Mouse (Mus musculus) thymus, adult 18-20 months (tissue): Measurements from ENCODE around the gene Psma7.
A peak's percentile ranks its signal among the peaks of the same experiment; 100 is the strongest.

Source experiments
- DNase-seq, 2 experiments: peaks; one replicate each; pipeline ENCODE4 v3.0.0; 2022; ENCODE audit warnings: mixed read lengths in 2 of 2

Gene Psma7

DNA sequence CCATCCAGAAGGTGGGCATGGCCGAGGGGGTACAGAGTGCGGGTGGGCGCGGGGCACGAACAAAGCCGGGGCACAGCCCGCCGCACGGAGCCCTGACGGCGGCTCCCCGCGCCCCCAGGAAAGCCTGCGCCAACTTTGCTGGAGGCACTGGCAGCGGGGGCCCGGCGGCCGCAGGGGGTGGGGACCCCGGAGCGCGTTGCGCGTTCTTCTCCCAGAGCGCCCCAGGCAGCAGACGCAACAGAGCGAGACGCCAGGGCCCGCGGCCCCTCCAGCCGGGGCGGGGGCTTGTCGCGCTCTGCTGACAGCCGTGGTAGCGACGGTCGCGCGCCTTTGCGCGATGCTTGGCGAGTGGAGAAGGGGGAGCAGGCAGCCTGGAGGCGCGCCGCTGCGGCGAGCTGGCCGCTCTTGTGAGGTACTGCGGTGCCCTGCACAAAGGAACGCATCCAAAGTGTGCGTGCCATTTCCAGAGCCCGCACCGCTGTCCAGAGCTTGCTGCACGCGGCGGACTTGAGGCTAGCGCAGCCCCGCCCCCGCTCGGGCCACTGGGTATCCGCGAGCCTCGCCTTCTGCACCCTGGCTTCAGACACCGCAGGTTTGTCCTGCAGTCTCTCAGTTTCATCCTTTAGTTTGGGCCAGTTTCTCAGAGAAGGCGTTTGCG, 754 bp upstream of the Psma7 start:
- peak; percentile 53 to 66 for DNase-seq

DNA sequence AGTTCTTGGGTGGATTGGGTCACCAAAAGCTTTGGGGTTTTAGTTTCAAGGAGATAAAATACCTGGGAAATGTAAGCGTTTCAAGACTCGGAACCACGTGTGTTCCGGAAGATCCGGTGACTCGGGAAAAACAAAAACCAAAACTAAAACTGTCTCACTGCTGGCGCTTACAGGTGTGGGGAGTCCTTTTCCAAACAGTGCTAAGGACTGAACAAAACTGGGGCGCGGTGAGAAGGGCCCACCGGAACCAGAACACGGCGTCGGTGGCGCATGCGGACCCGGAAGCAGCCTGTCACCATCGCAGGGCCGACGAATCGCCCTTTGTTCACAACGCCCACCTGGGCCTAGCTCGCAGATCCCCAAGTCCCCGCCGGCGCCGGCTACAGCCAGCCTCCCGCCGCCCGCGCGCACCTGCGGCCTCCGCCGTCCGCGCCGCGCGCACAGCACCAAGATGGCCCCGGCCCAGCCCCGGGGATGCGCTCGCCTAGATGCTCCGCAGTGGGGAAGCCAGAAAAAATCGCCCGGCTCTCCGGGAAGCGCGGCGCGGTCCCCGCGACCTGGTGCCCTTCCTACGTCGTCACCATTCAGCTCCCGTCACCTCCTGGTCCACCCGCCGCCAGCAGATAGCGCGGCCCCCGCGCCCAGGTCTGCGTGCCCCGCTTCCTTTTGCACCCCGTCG, 517 bp downstream of the Psma7 start:
- DNase-seq = peak in 1 of 2 experiments; percentile 42

DNA sequence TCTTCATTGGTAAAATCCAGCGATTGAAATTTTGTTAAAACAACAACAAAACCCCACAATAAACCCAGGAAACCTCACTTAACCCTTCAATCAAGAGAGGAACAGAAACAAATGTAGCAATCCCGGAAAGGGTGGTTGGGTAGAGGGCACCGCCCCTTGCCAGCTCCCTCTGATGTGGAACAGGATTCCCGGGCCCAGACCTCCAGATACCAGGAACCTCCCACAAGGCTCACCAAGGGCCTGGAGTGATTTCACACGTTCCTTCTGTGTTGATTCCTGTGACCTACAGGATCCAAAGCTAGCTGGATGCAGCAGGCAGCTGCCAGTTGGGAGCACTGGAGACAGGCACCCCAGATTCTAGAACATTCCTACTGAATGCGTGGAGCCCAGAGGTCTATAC, 1.8 kb downstream of the Psma7 start:
- no peak for DNase-seq

DNA sequence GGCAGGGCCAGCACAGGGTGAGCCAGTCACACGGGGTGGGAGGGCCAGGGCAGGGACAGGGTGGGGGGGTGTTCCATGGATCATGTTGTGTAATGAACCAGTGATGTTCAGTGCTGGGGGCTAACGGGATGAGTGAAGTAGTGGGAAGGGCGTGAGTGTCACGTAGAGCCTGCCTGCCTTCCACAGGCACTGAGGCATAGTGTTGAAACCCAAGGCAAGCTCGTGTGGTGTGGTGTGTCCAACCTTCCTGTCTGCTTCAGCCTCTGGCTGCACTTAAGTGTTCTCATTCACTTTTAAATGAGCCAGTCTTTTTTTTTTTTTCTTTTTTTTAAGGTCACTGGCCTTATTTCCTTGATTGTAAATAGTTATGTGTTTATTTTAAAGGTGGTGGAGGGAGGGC, 7.5 kb downstream of the Psma7 start:
- no peak for DNase-seq

DNA sequence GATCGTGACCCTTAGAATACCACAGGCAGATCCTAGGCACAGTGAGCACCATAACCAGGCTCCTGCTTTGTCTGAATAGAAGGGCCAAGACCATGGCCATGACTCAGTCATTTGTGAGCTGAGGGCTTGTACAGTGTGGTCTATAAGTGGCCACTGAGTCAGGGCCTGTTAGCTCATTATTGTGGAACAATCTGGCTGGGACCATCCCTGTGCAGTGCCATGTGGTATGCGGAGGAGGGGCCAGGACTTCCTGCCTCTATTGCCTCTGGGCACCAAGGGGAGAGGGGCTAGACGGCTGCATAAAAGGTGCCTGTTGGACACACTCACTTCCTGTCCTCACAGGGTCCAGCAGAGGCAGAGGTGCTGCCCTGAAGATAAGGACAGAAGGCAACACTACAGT, 8.3 kb downstream of the Psma7 start:
- no peak for DNase-seq

DNA sequence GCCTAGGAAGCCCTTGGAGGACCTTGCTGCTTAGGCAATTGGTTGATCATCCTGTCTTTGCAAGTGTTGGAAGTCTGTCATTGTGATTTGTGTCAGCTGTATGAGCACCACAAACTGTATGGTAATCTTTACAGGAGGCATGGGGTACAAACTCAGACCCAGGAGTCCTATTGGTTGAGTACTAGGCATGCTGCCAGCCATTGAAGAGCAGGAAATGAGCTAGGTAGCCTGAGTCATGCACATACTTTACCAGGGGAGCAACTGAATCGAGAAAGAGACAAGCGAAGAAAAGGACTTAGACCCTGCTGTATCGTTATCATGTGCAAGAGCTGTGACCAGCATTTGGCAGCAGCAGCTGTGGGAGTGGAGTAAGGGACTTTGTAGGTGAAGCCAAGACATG, 9.3 kb downstream of the Psma7 start:
- DNase-seq = no peak

DNA sequence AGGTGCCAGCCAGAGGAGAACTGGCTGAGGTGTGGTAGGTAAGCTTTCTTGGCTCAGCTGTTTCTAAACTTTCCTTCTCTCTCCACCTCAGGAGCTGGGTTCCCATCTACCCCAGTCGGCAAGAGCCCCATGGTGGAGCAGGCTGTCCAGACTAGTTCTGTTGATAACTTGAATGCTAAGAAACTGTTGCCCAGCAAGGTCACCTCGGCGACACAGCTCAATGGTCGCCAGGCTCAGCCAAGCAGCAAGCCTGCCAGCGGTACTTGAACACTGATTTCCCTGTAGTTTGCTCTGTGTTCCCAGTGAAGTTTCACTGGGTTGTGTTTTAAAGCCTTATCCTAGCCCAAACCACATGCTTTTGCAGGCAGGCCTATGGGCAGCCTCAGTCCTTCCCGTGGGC, 11.0 kb downstream of the Psma7 start:
- no peak for DNase-seq

DNA sequence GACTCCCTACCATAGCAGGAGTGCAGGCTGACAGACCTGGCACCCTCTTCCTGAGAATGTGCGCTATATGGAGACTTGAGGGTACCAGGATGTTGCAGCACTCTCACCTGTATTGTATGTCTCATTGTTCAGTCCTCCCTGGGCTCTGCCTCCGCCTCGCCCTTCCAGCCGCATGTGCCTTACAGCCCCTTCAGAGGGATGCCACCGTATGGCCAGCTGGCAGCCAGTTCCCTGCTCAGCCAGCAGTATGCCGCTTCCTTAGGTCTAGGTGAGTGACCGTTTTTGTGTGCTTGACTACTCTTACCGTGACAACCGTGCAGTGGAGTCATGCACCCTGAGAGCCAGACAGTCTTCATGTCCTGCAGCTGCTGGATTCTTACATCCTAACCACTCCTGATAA, 14.5 kb downstream of the Psma7 start:
- no peak for DNase-seq

DNA sequence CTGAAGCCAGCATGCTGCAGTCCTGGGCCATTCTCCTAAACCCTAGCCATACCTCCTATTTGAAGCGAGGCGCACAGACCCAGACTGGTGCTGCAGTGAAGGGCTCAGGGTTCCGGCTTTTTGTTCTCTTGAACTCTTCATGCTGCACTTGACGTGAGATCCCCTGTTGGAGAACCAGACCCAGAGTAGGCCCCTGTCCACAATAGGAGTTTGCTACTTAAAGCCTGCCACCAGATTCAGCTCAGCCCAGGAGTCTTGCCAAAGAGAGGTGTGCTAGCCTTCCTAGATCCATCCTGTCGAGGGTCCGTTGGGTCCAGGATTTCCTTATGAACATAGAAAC, 16.4 kb downstream of the Psma7 start:
- DNase-seq = no peak

DNA sequence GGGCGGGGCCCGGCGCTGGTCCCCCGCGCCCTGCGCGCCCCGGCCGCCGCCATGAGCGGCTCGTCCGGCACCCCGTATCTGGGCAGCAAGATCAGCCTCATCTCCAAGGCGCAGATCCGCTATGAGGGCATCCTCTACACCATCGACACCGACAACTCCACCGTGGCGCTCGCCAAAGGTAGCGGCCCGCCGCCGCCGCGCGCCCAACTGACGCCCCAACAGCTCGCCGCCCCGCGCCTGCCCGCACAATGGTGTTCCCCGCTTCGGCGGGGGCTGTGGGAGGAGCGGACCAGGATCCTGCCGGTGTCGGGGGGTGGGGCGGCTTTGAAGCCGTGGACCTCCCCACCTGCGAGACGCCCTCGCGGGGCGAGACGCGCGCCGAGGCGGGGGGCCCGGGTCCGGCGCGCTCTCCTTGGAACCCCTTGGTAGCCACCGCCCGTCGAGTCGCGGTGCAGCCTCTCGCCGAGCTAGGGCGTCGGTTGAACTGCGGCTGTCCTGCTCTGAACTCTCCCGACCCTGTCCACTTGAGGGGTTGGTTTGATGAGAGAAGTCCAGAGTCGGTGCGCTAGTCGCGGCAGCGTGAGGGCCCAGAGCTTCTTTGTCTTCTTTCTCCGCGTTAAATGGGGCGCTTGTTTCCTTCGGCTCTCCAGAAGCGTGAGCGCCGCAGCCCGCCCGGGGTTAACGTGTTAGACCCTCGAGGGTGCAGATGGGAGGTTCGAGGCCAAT, 16.9 kb downstream of the Psma7 start:
- peak; percentile 63 to 67 for DNase-seq

DNA sequence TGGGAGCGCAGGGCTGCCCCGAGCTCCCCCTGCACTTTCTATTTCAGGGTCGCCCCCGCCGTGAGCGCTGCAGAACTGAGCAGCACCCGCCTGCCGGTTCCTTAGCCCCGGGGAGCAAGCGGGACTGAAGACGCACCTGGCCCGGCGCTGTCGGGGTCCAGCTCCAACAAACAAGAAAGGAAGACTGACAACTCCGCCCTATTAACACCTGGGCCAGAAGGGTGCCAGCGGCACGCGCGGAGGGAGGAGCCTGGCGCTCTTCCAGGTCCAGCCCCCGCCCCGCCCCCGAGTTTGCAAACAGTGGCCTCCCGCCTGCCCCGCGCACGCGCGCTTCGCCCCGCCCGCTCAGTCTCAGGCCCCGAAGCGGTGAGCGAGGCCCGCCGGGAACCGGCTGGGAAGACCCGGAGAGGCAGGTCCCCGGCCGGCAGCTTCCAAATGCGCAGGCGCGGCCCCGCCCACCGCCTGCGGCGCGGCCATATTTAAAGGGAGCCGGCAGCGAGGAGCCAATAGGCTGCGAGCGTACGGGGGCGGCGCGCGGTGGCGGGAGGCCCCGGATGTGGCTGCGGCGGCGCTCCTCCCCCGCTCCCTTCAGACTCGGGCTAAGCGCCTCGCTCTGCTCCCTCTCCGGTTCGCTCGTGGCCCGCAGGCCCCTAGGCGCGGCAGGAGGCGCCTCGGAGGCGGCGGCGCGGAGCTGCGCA, 17.7 kb downstream of the Psma7 start, which contains the start of gene Lsm14b:
Gene Lsm14b, plus strand, starts transcription at position 587 of the 698 bp plus-strand sequence.
- DNase-seq = peak; percentile 99

DNA sequence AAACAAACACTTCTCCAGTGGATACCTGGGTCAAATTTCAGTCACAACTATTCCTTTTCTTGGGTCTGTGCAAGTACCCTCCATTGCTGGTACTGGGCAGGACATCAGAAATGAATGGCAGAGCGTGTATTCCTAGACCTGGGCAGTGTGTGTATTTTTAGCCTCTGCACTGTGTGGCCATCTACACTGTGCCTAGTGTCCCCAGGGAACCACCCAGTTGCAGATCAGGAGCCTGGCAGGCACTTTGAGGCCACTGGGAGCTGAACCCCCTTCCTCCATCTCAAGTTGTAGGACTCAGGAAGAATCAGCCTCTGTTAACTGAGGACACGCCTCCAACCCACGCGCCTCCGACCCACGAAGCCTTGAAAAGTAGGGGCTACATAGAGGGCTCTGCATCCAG, 19.5 kb downstream of the Psma7 start:
- DNase-seq = no peak

DNA sequence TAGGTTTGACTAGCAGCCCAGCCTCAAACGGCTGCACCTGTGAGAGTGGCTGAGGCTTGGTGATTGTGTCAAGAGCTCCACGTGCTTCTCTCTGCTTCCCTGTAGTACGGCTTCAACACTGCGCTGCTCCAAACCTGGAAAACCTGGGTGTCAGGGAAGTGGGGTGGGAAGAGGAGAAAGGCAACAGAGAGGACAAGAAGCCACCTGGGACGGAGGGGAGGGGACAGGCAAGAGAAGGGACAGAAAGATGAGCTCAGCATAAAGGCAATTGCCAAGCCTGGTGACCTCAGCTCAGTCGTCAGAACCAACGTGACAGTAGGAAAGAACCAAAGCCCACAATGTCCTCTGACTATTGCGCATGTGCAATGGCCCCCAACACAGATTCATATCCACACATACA, 21.3 kb downstream of the Psma7 start:
- DNase-seq = no peak

DNA sequence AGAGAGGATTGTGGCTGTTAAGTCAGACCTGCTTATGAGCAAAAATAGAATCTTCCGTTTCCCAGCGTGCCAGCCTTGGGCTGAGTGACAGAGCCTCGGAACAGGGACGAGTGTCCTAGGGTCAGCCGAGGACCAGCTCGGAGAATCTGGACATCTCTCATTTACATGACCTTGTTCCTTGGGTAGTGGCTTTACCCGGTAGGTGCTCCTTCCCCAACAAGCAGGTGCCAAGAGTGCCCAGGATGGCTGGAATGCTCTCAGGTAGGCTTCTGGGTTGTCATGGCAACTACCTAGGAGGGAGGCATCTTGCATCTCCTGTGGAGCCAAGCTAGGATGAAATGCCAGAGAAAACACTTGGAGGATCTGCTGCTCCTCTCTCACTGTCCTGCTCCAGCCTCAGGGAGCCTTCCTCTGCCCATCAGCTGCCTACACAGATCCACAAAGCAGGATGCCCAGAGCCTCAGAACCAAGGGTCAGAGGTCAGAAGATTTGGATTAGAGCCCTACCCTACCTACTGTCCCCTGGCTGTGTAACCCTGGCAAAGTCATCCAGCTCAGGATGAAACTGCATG, 22.1 kb downstream of the Psma7 start:
- no peak for DNase-seq

DNA sequence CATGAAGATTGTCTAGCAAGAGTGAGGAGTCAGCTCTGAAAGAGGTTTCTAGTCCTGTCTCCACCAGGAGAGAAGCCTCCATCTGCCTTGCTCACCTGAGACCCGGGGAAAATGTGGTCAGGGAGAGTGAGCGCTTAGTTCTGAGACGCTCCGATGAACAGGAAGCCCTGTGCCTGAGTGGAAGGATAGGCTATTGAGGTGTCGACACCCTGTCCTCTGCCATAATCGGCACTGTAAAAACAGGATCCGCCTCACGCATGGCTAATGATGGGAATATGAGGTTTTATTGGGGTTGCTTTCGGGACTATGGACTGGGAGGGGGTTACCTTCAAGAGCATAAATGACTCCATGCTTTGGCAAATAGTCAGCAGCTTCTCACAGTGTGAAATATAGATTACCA, 23.7 kb downstream of the Psma7 start:
- DNase-seq = no peak

DNA sequence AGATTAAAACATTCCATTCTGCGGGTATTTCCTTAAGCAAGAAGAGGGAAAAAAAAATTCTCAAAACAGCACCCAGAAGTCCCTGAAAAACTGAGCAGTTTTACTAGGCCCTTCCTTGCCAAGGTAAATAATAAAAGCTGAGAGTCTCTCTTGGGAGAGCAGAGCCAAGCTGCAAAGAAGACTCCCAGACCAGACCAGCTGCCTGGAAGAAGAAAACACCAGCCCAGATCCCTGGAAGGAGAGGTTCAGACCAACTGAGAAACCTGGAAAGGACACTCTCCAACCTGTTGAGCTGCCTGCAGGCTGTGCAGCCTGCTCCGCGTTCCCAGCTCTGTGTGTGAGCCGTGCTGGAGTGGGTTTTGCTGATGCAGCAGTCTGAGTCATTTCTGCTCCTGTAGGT, 24.6 kb downstream of the Psma7 start:
- DNase-seq = no peak

DNA sequence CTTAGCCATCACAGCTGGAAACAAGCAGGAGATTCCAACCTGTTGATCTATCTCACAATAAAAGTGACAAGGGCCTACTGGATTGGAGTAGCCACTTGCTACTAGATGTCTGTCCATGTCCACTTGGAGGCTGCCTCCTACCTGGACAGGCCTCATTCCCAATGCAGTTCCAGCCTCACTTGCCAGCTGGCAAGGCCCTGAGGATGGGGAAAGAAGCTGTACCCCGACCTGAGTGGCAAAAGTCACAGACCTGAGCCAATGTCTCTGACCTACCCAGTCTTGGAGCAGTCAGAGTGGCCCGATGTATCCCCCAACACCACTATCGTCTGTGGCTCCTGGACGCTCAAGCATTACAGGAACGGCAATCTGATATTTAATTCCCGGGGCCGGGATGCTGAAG, 28.5 kb downstream of the Psma7 start:
- DNase-seq = no peak

DNA sequence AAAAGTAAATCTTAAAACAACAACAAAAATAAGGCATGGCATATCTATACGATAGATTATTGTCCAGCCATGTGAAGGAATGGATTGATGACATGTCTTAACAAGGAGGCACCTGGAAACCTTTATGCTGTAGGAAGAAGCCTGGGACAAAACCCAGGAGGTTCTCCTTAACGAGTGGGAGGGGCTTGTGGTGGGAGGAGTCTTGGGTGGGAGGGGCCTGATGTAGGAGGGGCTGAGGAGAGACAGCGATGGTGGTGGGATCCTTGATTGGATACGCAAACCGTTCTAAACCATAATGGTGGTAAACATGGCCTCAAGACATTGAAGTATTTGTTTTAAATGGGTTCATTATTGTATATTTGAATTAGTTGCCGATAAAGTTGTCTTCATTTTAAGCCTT, 30.9 kb downstream of the Psma7 start:
- no peak for DNase-seq

DNA sequence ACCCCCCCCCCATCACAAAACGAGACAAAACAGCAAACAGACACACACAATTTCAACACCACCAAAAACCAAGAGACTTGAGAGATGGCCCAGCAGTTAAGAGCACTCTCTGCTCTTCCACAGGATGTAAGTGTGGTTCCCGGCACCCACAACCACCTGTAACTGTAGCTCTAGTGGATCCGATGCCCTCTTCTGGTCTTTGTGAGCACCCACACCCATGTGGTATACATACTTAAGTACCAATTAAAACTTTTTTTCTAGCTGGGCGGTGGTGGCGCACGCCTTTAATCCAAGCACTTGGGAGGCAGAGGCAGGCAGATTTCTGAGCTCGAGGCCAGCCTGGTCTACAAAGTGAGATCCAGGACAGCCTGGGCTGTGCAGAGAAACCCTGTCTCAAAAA, 31.5 kb downstream of the Psma7 start:
- no peak for DNase-seq

DNA sequence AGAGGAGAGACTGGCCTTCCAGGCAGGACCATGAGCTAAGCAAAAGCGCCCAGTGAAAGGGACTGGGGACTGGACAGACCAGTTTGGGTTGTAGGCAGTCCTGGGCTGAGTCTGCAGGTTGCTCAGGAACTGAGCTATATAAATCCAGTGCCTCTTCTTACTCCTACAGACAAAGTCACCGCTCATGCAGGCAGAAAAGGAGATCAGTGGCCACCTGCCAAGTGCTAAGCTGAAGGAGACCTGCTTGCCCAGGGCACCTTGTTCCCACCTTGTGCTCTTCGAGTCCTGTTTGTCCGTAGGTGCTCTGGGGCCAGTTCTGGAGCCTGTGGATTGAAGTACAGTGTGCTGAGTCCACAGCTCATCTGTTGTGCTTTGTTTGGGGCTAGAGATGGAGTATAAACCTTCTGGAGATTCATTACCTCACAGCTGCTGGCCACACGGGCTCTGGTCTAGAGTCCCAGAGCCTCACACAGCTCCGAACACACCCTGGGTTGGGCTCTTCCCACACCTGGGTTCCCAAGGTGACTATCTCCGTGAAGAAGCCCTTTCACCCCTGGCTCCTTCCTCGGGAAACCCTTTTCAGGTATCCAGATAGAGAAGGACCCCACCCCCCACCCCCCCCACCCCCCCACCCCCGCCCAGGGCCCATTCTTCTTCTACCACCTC, 35.7 kb downstream of the Psma7 start:
- no peak for DNase-seq

DNA sequence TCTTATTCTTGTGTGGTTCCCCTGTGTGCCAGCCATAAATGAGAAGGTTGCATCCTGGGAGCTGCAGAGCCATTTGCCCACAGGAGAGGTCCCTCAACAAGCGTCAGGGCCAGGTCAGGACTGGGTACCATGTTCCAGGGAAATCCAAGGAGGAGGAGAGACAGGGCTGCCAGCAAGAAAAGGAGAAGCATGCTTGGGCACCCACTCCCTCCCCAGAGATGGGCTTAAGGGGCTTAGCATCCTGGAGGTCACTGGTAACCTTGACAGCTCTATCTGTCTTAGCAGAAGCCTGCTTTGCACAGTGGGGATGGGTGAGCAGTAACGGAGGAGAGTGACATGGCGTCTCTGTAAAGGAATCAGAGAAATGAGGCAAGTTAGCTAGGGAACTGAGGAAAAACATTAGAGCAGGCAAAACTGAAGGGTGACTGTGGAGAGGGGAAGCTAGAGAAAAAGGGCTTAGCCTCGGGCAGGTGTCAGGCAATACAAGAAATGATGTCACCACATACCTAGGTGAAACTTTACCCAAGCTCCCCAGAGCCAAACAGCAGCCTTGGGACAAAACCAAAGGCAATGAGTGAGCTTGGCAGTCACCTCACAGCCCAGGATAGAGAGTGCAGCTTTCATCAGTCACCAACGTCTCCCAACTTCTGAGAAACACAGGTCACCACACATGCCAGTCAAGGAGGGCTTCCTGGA, 36.4 kb downstream of the Psma7 start:
- no peak for DNase-seq

DNA sequence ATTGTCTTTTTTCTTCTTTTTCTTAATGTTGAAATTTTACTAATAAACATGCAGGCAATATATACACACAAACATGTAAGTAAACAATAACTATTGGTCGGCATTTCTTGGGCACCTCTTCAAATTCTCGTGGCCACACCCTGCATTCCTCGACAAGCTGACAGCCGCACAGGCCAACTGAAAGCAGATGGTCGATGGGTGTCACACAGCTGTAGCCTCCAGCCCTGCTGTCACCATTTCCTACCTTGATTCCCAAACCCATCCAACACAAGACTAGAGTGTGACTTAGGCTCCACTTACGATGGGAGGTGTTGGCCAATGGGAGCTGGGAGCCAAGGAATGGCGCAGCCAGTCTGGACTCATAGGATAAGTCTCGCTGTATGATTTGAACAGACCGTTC, 40.6 kb downstream of the Psma7 start:
- no peak for DNase-seq
